Mouse (Mus musculus) heart, postnatal 0 days (tissue): Measurements from ENCODE around the gene Coro2b.

Source experiments
- CTCF ChIP-seq: IDR thresholded peaks from 2 replicates; pipeline ENCODE4 v1.5.1; 2016; ENCODE audit warnings: antibody characterized with exemption, control low read depth, low read depth
- EP300 ChIP-seq: IDR thresholded peaks from 2 replicates; pipeline ENCODE4 v1.6.1; 2016; ENCODE audit warnings: antibody characterized with exemption, low read depth

DNA sequence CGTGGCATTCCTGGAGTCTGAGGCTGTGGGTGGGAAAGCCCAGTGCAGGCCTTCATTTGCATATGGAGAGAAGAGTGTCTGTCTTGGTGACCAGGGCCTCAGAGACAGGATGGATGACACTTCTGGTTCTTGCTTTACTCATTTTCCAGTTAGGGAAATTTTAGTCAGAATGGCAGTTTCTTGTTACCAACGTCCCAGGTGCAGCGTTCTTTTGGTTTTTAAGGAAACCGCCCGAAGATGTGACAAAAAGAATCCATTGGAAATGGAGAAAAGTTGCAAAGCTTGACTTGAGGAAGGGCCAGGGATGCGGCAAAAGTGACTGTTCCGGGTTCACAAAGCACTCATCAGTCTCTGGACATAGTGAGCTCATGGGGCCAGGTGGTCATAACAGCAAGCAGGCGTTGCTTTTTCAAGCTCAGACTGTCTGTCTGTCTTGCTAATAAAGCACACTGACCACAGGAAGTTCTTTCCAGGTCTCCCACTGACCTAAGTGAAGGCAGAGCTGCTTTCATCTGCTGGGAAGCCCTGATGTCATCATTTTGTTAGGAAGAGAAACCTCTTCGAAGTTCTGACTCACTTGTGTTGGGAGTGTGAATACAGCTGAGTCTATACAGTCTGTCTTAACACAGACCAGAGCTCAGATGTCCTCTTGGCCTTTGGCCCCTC, 164.2 kb downstream of the Coro2b start:
- no peak for TF ChIP-seq CTCF
- TF ChIP-seq EP300 = no peak
